Mouse (Mus musculus) right cerebral cortex, postnatal 4 days (tissue): ENCODE measurements around the gene Golph3l.
"Not testable (repeated sequence)": the region's sequence is repeated elsewhere in the genome, so short reads cannot be mapped to it uniquely, and the experiment has no call there.

Experiments used
- DNase-seq: peaks from one replicate; pipeline ENCODE4 v3.0.0-alpha.2; 2022

Gene Golph3l

DNA sequence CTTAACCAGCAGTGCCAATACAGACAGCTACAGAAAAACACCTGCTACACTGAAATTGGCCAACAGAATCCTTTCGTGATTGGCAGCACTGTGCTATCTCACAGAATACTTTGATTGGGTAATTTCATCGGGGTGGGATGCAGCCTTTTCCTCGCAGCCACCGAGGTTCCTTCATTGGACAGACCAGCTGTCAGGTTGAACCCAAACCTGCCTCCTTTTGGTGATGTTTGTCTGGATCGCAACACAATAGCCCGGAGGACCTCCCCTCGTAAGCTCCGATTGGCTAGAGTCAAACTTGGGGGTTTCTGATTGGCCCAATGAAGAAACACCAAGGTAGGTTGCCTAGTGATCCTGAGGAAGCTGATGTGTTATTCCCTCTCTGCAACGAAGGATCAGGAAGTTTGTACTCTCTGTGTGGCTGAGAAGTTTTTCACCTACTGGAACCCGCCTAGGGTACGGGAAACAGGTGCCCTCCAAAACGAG is at the start of gene Golph3l:
Golph3l (plus strand) TSS at position 331 of the 483 bp plus-strand sequence.
- DNase-seq, result peak; percentile 80

DNA sequence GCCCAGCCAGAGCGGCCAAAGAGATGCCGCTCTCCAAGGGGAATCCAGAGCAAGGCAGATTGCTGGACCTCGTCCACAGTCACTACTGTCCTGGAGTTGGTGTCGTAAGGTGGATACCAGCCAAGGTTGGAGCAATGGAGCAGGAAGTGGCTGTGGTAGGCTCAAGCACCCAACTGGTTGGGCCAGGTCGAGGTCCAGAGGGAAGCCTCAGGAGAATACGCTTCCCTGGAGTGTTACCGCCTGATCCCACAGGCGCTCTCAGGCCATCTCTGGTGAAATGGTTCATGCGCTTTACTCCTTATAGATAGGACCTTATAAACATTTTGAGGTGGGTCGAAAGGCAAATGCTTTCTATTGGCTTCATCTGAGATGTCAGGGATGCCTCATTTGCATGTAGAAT is 49.8 kb upstream of the Golph3l start:
- no peak for DNase-seq

DNA sequence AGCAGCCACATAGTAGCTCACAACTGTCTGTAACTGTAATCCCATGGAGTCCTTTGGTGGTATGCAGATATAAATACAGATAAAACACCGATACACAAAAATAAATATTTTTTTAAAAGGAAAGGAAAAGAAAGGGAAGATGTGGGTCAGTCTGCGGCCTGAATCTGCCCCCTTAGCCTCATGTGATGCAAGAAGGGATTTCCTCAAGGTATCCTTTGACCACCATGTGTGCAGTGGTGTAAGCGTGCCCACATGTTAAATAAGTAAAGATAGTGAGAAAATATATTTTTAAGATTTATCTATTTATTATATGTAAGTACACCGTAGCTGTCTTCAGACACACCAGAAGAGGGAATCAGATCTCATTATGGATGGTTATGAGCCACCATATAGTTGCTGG is 48.9 kb upstream of the Golph3l start:
- no peak for DNase-seq

DNA sequence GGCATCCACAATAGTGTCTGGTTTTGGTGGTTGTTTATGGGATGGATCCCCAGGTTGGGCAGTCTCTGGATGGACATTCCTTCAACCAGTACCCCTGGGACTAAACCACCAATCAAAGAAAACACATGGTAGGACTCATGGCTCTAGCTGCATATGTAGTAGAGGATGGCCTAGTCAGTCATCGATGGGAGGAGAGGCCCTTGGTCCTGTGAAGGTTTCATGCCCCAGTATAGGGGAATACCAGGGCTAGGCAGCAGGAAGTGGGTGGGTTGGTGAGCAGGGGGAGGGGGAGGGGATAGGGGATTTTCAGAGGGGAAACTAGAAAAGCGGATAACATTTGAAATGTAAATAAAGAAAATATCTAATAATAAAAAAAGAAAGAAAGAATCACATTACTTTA is 47.5 kb upstream of the Golph3l start:
- DNase-seq, result not testable (repeated sequence)

DNA sequence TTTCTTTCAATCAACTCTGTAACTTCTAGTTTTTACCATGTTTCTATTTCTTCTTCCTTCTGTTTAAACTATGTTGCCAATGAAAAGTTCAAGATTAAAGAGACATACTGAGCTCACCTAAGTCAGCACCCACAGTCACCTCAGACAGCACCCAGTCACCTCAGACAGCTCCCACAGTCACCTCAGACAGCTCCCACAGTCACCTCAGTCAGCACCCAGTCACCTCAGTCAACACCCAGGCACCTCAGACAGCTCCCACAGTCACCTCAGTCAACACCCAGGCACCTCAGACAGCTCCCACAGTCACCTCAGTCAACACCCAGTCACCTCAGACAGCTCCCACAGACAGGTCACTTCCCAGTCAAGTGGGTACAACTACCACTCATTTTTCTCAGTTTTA is 46.6 kb upstream of the Golph3l start:
- no peak for DNase-seq

DNA sequence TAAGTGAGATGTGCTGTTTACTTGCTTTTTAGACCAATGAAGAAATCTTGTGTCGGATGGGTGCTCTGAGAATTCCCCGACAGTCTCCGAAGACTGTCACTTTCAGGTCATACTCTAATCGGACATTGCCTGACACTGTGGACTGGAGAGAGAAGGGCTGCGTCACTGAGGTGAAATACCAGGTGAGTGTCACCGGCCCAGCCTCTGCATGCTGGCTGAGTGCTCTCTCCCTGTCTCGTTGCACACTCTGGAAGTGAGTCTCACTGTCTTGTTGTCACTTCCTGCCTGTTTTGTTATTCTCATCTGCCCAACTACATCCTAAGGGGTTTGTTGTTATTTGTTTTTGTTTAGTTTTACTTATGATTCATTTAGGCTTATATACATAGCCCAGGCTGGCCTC is 45.8 kb upstream of the Golph3l start:
- no peak for DNase-seq

DNA sequence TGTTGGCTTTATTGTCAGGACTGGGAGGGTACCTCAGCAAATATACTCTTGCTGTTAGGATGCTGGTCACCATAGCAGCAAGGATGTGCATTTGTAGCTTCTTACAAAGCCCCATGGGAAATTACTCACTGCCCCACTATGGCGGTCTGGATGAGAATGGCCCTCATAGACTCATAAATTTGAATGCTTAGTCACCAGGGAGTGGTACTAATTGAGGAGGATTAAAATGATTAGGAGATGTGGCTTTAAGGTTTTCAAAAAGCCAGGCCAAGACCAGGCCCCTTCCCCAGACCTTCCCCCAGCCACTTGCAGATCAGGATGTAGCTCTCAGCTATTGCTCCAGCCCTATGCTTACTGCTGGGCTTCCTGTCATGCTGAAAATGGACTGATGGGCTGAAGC is 38.6 kb upstream of the Golph3l start:
- no peak for DNase-seq

DNA sequence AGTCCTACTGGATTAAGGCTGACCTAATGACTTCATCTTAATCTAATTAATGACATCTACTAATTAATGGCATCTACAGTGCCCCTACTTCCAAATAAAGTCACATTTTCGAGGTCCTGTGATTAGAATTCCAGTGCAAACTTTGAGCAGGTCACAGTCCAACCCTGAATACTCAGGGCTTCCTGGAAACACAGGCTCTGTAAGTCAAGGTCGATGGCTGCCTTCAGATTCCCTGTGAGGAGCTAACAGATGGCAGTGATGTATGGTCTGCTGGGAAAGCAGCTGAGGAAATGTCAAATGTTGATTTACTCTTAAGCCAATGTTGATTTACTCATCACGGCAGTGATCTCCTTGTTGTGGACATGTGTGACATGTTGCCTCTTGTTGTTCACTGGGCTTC is 34.7 kb upstream of the Golph3l start:
- DNase-seq, result no peak

DNA sequence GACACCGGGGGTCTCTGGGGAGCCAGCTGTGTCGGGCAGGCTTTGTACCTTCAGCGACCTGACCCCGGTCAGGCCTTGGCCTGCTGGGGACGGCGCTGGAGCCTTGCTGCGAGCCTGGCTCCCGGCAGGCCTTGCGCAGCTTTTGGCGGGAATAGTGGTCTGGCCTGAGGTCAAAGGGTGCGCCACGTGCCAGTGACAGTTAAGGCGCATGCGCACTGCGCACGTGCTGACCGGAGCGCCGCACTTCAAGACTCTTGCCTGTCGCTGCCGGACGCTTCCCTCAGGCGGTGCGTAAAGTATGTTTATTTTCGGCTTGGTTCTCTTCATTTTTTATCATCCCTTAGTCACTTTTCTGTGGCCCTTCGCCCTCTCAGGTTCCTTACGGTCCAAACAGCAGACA is 29.3 kb upstream of the Golph3l start, which contains the start of gene Hormad1:
Hormad1 (plus strand) TSS at position 241 of the 400 bp plus-strand sequence.
- DNase-seq, result no peak

DNA sequence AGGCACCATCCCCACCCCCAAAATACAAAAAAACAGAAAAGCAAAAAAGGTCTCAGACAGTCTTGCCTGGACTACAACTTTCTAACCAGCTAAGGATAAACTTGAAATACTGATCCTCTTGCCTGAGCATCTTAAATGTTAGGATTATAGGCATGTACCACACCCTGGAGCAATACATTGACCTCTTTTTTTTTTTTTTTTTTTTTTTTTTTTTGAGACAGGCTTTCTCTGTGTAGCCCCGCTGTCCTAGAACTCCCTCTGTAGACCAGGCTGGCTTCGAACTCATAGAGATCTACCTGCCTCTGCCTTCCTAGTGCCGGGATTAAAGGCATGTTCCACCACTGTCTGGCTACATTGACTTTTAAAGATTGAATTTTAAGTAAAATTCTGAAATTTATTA is 28.0 kb upstream of the Golph3l start:
- no peak for DNase-seq

DNA sequence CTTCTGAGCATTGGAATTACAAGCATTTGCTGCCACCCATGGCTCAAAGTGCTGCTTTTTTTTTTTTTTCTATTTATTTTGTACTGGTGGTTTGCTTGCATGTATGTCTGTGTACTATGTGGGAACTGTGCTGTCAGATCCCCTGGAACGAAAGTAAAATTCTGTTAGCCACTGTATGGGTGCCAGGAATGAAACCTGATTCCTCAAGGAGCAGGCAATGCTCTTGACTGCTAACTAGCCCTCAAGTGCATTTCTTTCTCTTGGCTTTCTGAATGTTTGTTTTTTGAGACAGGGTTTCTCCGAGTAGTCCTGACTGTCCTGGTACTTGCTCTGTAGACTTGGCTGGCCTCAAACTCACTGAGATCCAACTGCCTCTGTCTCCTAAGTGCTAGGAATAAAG is 26.9 kb upstream of the Golph3l start:
- no peak for DNase-seq

DNA sequence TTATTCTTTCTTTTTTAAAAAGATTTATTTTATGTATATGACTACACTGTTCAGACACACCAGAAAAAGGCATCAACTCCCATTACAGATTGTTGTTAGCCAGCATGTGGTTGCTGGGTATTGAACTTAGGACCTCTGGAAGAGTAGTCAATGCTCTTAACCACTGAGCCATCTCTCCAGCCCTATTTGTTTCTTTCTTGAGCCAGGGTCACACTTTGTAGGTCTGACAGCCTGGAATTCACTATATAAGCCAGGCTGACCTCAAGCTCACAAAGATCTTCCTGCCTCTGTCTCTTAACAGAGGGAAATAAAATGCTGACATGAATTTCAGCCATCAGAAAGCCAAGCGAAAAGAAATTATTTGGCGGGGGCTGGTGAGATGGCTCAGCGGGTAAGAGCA is 19.1 kb upstream of the Golph3l start:
- no peak for DNase-seq

DNA sequence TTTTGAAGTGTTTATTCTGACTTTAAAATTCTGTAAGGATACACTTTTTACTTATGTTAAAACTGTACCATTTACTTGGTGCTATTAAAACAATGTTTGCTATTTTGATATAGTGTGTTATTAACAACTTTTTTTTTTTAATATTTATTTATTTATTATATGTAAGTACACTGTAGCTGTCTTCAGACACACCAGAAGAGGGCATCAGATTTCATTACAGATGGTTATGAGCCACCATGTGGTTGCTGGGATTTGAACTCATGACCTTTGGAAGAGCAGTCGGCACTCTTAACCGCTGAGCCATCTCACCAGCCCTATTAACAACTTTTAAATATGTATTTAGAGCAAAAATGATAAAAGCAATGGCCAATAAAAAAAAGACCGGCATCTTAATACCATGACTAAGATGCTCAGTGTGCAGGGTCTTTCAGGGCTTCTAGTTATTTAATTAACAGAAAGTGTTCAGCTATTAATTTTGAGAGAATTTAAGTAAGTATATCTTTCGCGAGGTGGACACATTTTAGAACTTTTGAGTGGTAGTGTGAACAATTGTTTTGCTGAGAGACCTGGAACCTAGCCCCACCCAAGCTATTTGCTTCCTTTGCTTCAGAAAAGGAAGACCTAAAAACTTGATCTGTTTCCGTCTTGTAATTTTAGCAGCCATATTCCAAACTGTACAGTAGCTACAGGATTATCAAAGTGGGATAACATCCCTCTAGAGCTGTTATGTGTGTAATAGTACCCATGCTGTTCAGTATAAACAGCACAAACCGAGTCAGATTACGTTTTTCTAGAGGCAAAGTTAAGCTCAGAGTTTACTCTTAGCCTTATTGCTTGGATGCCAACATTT is 755 bp upstream of the Golph3l start:
- DNase-seq, result no peak

DNA sequence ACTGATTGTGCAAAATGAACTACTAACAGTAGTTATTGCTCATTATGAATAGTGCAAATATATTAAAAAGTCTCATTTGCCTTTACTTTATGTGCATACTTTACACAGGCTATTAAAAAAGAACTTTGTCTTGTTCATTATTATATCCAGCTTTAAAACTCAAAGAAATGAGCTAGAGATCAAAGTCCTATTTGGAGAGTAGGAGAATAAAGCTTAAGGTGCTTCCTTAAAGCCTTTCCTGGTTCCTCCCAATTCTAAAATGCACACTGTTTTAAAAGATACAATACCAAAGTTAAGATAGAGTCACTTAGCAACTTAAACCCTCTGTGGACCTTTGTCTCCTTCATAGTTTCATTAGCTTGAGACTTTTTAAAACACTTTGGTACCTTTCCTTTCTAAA is 10.0 kb downstream of the Golph3l start:
- DNase-seq, result no peak

DNA sequence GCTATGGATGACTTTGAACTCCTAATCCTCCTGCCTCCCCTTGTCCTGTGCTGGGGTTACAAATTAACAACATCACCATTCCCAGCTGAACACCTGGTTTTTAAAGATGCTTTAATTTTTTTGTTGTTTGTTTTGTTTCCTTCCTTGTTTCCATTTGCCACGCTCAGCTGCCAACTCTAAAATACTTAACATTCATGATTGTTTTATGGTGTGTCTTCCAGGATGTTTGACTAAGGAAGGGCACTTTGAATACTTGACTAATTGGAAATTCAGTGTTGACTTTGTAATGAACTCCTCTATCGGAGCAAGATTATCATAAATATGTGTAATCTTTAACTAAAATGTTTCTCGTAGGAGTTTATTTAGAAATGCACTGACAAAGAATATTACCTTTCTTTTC is 12.6 kb downstream of the Golph3l start:
- no peak for DNase-seq

DNA sequence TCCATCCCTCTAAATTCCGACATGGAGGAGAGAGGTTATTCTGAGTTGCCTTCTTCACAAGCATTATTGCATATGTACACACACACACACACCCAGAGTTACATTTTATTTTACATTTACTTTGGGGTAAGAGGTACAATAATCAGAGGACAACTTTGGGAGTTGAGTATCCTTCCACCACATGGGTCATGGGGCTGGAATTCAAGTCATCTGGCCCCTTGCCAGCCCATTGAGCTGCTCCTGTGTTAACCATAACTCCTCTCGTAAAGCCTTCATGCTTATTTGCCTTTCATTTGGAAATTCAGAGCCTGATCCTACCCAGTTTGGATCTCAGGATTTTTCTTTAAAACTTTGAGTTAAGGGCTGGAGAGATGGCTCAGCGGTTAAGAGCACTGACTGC is 17.4 kb downstream of the Golph3l start:
- no peak for DNase-seq

DNA sequence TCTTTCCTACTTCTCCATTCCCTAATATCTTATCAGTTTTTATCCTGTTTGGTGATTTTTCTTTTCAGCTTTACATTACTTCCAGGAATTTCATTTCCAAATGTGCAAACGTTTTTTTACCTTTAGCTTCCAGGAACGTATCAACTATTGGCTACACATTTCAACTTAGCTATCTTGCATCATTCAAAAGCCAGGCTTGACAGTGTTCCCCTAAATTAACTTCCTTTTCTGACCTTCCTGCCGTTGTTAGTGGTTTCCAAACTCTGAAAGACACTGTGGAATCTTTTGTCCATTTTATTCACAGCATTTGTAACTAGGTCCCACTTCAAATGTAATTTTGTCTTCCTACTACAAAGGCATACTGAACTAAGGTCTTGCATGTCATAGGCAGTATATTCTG is 20.5 kb downstream of the Golph3l start:
- no peak for DNase-seq

DNA sequence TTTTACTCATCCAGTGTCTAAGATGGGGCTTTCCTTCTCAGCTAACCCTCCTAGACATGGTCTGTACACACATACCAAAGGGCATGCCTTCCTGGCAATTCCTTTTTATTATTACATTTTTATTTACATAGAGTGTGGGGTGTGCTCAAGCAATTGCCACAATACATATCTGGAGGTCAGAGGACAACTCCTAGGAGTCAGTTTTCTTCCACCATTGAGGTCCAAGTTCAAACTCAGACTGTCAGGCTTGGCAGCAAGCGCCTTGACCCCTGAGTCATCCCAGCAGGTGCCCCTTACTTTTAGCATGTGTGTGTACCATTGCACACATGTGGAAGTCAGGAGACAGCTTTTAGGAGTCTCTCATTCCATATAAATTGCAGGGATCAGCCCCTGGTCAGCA is 25.3 kb downstream of the Golph3l start:
- DNase-seq, result no peak

DNA sequence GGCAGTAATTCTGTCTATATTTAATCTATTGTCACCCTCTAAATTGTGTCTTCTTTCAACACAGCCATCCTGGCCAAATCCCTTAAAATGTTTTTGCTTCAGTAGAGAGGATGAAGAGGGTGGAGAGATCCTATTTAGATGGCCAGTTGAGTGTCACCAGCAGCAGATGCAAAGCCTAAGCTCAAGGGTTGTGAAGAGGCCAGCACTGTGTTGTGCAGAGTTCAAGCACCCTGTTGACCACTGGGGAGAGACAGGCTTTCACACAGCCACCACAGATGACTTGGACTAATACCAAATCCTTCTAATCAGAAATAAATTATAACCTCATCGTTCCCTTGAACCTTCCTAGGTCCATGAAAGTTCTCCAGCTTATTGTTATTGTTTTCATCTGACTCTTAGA is 29.8 kb downstream of the Golph3l start:
- no peak for DNase-seq

DNA sequence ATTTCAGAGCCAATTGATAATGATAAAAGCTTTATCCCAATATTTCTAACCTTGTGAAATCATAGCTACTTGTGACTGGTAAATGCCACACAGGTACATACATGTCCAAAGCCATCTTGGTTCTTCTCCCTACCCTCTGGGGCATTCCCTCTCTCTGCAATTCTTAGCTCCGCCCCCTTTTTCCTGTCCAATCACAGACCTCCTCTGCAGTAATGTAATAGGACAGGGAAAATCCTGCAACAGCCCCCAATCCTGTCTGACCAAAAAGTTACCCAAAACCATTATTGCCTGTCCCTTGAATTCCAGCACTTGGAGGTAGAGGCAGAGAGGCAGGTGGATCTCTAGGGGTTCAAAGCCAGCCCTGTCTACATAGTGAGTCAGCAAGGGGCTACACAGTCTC is 32.5 kb downstream of the Golph3l start:
- DNase-seq, result no peak

DNA sequence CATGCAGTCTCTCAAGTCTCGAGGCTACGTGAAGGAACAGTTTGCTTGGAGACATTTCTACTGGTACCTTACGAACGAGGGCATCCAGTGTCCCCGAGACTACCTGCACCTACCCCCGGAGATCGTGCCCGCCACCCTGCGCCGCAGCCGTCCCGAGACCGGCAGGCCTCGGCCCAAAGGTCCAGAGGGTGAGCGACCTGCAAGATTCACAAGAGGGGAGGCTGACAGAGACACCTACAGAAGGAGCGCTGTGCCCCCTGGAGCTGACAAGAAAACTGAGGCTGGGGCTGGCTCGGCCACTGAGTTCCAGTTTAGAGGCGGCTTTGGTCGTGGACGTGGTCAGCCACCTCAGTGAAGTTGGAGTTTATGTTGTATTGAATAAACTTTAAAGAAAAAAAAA is 33.7 kb downstream of the Golph3l start:
- DNase-seq, result not testable (repeated sequence)

DNA sequence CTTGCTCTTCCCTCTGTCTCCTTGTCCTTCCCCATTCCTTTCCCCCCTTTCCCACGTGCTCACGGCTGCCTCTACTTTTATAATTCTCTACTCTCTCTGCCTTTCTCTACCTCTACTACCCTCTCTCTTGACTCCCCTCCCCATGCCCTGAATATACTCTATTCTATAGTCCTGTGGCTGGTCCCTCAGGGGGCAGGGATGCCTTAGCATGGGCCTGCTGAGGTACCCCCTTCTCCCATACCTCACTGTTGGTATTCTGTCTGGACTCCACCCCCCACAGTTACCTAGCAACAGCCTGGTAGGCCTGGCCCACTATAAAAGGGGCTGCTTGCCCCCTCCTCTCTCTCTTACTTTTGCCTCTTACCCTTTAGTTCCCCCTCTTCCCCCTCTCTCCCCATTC is 34.8 kb downstream of the Golph3l start:
- DNase-seq, result no peak

DNA sequence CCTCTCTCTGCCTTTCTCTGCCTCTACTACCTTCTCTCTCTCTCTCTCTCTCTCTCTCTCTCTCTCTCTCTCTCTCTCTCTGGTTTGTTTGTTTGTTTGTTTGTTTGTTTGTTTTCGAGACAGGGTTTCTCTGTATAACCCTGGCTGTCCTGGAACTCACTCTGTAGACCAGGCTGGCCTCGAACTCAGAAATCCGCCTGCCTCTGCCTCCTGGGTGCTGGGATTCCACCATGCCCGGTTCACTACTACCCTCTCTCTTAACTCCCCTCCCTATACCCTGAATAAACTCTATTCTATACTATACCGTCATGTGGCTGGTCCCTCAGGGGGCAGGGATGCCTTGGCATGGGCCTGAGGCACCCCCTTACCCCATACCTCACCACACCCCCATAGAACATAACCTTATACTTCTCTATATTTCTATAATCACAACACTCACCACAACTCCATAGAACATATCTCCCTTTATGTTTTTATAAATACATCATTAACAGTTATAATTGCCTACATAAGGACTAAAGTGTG is 35.3 kb downstream of the Golph3l start:
- not testable (repeated sequence) for DNase-seq

DNA sequence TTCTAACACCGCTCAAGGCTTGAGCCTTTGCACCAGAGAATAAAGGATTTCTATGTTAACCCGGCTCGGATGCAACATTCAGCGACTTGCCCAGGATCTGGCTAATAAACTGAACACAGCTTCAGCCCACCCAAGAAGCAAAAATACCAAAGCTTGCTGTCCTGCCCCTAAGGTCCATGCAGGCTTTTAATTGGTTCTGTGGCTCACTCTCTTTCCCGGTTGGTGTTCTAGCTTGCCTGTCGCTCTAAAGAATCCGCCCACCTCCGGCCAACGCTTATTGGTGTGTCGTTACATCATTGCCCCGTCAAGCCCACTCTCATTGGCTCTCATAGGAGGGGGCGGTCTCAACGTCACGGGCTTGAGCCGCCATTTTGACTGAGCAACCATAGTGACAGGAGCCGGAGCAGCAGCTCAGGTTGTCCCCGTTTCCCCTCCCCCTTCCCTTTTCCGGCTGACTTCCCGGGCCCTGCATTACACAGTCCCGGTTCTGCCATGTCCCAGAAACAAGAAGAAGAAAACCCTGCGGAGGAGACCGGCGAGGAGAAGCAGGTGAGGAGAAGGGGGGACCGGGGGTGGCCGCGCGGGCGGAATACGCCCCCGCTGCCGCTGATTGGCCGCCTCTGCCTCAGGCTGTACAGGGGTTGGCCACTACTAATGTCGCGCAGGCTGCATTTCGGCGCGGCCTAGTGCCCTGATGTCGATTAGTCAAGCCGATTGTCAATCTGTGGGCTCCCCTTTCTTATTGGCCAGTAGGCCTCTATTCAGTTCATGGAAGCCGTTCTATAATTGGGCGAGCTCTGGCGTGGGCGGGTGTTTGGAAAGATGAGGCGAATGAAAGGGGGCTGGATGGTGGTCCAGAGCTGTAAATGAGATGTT is 36.1 kb downstream of the Golph3l start, which contains the start of gene Ensa:
Ensa (plus strand) TSS at position 366 of the 876 bp plus-strand sequence.
- DNase-seq, result peak; percentile 91
